In genomic region chr14:74180066-74180465, GRCm38 (mm10) we compare ENCODE assay signal across 32 mouse cellular contexts.
"Had no signal": no experiment of that assay in that cellular context is flagged by ENCODE, and none has a peak within 500 bp of the region (broad histone marks: within the 10 kb centered on the region; RNA-seq: fewer than 3 reads in every experiment).

No protein-coding gene starts in this region.

- H3K36me3 ChIP-seq: limb, embryonic 10.5 days; limb, embryonic 12.5 days; limb, embryonic 13.5 days; limb, embryonic 15.5 days; liver, embryonic 12.5 days; liver, embryonic 13.5 days; liver, embryonic 15.5 days; lung, embryonic 15.5 days; midbrain, embryonic 10.5 days; midbrain, embryonic 12.5 days; midbrain, embryonic 13.5 days; midbrain, embryonic 15.5 days; neural tube, embryonic 12.5 days had no signal

- H3K4me2 ChIP-seq: limb, embryonic 12.5 days; limb, embryonic 13.5 days; limb, embryonic 15.5 days; liver, embryonic 11.5 days; liver, embryonic 12.5 days; liver, embryonic 13.5 days; liver, embryonic 15.5 days; lung, embryonic 14.5 days; lung, embryonic 15.5 days; midbrain, embryonic 11.5 days; midbrain, embryonic 12.5 days; midbrain, embryonic 13.5 days; midbrain, embryonic 15.5 days; neural tube, embryonic 12.5 days had no signal

- H3K9ac ChIP-seq: limb, embryonic 12.5 days; limb, embryonic 13.5 days; limb, embryonic 15.5 days; liver, embryonic 12.5 days; liver, embryonic 13.5 days; liver, embryonic 14.5 days; liver, embryonic 15.5 days; liver, postnatal 0 days; lung, embryonic 14.5 days; lung, embryonic 15.5 days; midbrain, embryonic 12.5 days; midbrain, embryonic 13.5 days; midbrain, embryonic 15.5 days; neural tube, embryonic 12.5 days had no signal

- H3K4me3 ChIP-seq: limb, embryonic 10.5 days; limb, embryonic 12.5 days; limb, embryonic 13.5 days; limb, embryonic 15.5 days; liver, embryonic 12.5 days; liver, embryonic 13.5 days; liver, embryonic 15.5 days; lung, embryonic 15.5 days; megakaryocyte, embryonic 14.5 days; midbrain, embryonic 10.5 days; midbrain, embryonic 12.5 days; midbrain, embryonic 13.5 days; midbrain, embryonic 15.5 days; myocyte; neural tube, embryonic 12.5 days had no signal

- DNase-seq: left cerebral cortex, postnatal 4 days; liver; liver, embryonic 13.5 days; liver, postnatal 0 days; lung, adult 18-20 months; lung, adult 2 months; lung, embryonic 14.5 days; lung, postnatal 10 days; lung, postnatal 14 days; lung, postnatal 36 days; lung, postnatal 4 days; midbrain, embryonic 14.5 days had no signal

- ATAC-seq: liver, embryonic 12.5 days; liver, postnatal 0 days; lung, postnatal 0 days; midbrain, embryonic 13.5 days; midbrain, embryonic 15.5 days; midbrain, embryonic 16.5 days had no signal

- H3K4me1 ChIP-seq: limb, embryonic 10.5 days; limb, embryonic 12.5 days; limb, embryonic 13.5 days; limb, embryonic 15.5 days; liver, embryonic 12.5 days; liver, embryonic 13.5 days; liver, embryonic 15.5 days; lung, embryonic 15.5 days; megakaryocyte, embryonic 14.5 days; midbrain, embryonic 10.5 days; midbrain, embryonic 12.5 days; midbrain, embryonic 13.5 days; midbrain, embryonic 15.5 days; neural tube, embryonic 12.5 days had no signal

- H3K27me3 ChIP-seq: limb, embryonic 12.5 days; limb, embryonic 13.5 days; limb, embryonic 15.5 days; liver, embryonic 12.5 days; liver, embryonic 13.5 days; liver, embryonic 15.5 days; lung, embryonic 15.5 days; megakaryocyte, embryonic 14.5 days; midbrain, embryonic 12.5 days; midbrain, embryonic 13.5 days; midbrain, embryonic 15.5 days; neural tube, embryonic 12.5 days had no signal

- H3K27ac ChIP-seq: limb, embryonic 10.5 days; limb, embryonic 12.5 days; limb, embryonic 13.5 days; limb, embryonic 15.5 days; liver, embryonic 12.5 days; liver, embryonic 13.5 days; liver, embryonic 14.5 days; liver, embryonic 15.5 days; lung, embryonic 15.5 days; macrophage; midbrain, embryonic 10.5 days; midbrain, embryonic 12.5 days; midbrain, embryonic 13.5 days; midbrain, embryonic 15.5 days; neural tube, embryonic 12.5 days had no signal

- H3K9me3 ChIP-seq: limb, embryonic 10.5 days; limb, embryonic 12.5 days; limb, embryonic 13.5 days; limb, embryonic 15.5 days; liver, embryonic 12.5 days; liver, embryonic 13.5 days; liver, embryonic 15.5 days; lung, embryonic 15.5 days; megakaryocyte, embryonic 14.5 days; midbrain, embryonic 10.5 days; midbrain, embryonic 12.5 days; midbrain, embryonic 13.5 days; midbrain, embryonic 15.5 days; neural tube, embryonic 12.5 days had no signal
